Mouse (Mus musculus) embryonic facial prominence, embryonic 14.5 days (tissue): Measurements from ENCODE around the gene Actc1. TPM values are rescaled to one million over a fixed set of nuclear protein-coding genes. Genes with fewer than 3 reads are reported as not detected.

Source experiments
- ATAC-seq: fragments of 200-750 bp; cut with Nextera tagmentation; 2 replicates; pipeline ENCODE4 v1.8.0; 2017; ENCODE audit warnings: low read depth, moderate number of reproducible peaks, moderate TSS enrichment
- DNase-seq: peaks from one replicate; pipeline ENCODE4 v3.0.0-alpha.2; 2015; ENCODE audit warnings: low spot score
- H3K27ac ChIP-seq: fragments of 300-500 bp; sonication (generic); replicated peaks from 2 replicates; pipeline ENCODE4 v1.5.1; 2014; ENCODE audit warnings: low read depth, mild to moderate bottlenecking, low read length, moderate library complexity
- H3K27me3 ChIP-seq: fragments of 300-500 bp; sonication (generic); replicated peaks from 2 replicates; pipeline ENCODE4 v1.6.1; 2014; ENCODE audit warnings: low read length; ENCODE audit not compliant: control insufficient read depth, insufficient read depth
- H3K36me3 ChIP-seq: fragments of 300-500 bp; sonication (generic); 2 replicates; pipeline ENCODE4 v1.6.1; 2014; ENCODE audit warnings: low read length, mixed read lengths; ENCODE audit not compliant: control insufficient read depth, insufficient read depth
- H3K4me1 ChIP-seq: fragments of 300-500 bp; sonication (generic); 2 replicates; pipeline ENCODE4 v1.6.1; 2014; ENCODE audit warnings: antibody characterized with exemption, low read length; ENCODE audit not compliant: control insufficient read depth, insufficient read depth
- H3K4me2 ChIP-seq: fragments of 300-500 bp; sonication (generic); 2 replicates; pipeline ENCODE4 v1.6.1; 2014; ENCODE audit warnings: low read depth, mild to moderate bottlenecking, low read length, moderate library complexity, mixed read lengths
- H3K4me3 ChIP-seq: fragments of 300-500 bp; sonication (generic); 2 replicates; pipeline ENCODE4 v1.5.1; 2014; ENCODE audit warnings: low read depth, mild to moderate bottlenecking, low read length
- H3K9ac ChIP-seq: fragments of 300-500 bp; sonication (generic); 2 replicates; pipeline ENCODE4 v1.6.1; 2014; ENCODE audit warnings: low read depth, mild to moderate bottlenecking, low read length, moderate library complexity, mixed read lengths
- H3K9me3 ChIP-seq: fragments of 300-500 bp; sonication (generic); 2 replicates; pipeline ENCODE4 v1.6.1; 2016; ENCODE audit warnings: low read length; ENCODE audit not compliant: control insufficient read depth
- WGBS: fragments of 180-500 bp; shearing (Covaris S2); extraction: QIAGEN DNeasy Blood & Tissue Kit; methylation state at CpG from one replicate; pipeline ENCODE4 v1.1.7; 2014; 5-methylcytosine and 5-hydroxymethylcytosine counted together
- polyA plus RNA-seq: library from polyadenylated mRNA; unstranded; fragments of >200 nt; fragmentation: Nextera tagmentation; extraction: Ambion mirVana; gene quantifications from 2 replicates; pipeline ENCODE4 v1.2.1, GENCODE M21; 2014

Gene Actc1
- polyA plus RNA-seq, 1 experiment from 2014 or later, result 2,538 TPM

GRCm38 (mm10) chr2:114093577-114093976 lies 40.2 kb upstream of the Actc1 start:
- peak; percentile 41 for DNase-seq

GRCm38 (mm10) chr2:114089862-114090261 lies 36.5 kb upstream of the Actc1 start:
- WGBS, result 80% methylated on average over 3 of the region's 3 CpGs
- no peak for ATAC-seq
- Histone ChIP-seq H3K4me2 (no peak overlapping the region), H3K27me3 (no peaks in the 10 kb centered on the region), H3K9me3 (no peaks in the 10 kb centered on the region), H3K4me3 (no peak overlapping the region), H3K27ac (no peak overlapping the region), H3K36me3 (no peaks in the 10 kb centered on the region), H3K9ac (no peak overlapping the region), H3K4me1 (no peaks in the 10 kb centered on the region)
- no peak for DNase-seq

More at GRCm38 (mm10) chr2:114093577-114093976, 40.2 kb upstream of the Actc1 start:
- H3K27me3 ChIP-seq, result no peaks in the 10 kb centered on the region
- H3K4me2 ChIP-seq, result no peak overlapping the region
- peak; percentile 65; the same call in 1 of the 2 replicates for ATAC-seq
- H3K27ac ChIP-seq, result no peak overlapping the region
- no peak overlapping the region for H3K4me3 ChIP-seq
- no peaks in the 10 kb centered on the region for H3K9me3 ChIP-seq
- H3K4me1 ChIP-seq, result no peaks in the 10 kb centered on the region
- 60% methylated on average over 9 of the region's 9 CpGs for WGBS
- no peak overlapping the region for H3K9ac ChIP-seq
- 0 out of 2 replicates have a peak, but pooled peaks cover 4% of the 10 kb centered on the region for H3K36me3 ChIP-seq

GRCm38 (mm10) chr2:114087271-114087670 lies 33.9 kb upstream of the Actc1 start:
- no peak for ATAC-seq
- H3K4me2 ChIP-seq, result no peak overlapping the region
- H3K4me3 ChIP-seq, result no peak overlapping the region
- DNase-seq, result no peak
- H3K27me3 ChIP-seq, result no peaks in the 10 kb centered on the region
- no peaks in the 10 kb centered on the region for H3K4me1 ChIP-seq
- H3K9me3 ChIP-seq, result no peaks in the 10 kb centered on the region
- H3K27ac ChIP-seq, result no peak overlapping the region
- WGBS, result 56% methylated on average over 1 of the region's 1 CpGs
- no peaks in the 10 kb centered on the region for H3K36me3 ChIP-seq
- no peak overlapping the region for H3K9ac ChIP-seq

GRCm38 (mm10) chr2:114071876-114072275 lies 18.5 kb upstream of the Actc1 start:
- no peaks in the 10 kb centered on the region for H3K9me3 ChIP-seq
- H3K27me3 ChIP-seq, result no peaks in the 10 kb centered on the region
- H3K27ac ChIP-seq, result no peak overlapping the region
- H3K9ac ChIP-seq, result no peak overlapping the region
- H3K4me3 ChIP-seq, result no peak overlapping the region
- H3K4me1 ChIP-seq, result no peaks in the 10 kb centered on the region
- DNase-seq (no peak), ATAC-seq (no peak)
- no peak overlapping the region for H3K4me2 ChIP-seq
- no peaks in the 10 kb centered on the region for H3K36me3 ChIP-seq
- WGBS, result 83% methylated on average over 2 of the region's 2 CpGs

GRCm38 (mm10) chr2:114066226-114066625 lies 12.9 kb upstream of the Actc1 start:
- no peaks in the 10 kb centered on the region for H3K27me3 ChIP-seq
- H3K36me3 ChIP-seq, result no peaks in the 10 kb centered on the region
- no peaks in the 10 kb centered on the region for H3K4me1 ChIP-seq
- ATAC-seq, result no peak
- H3K4me2 ChIP-seq, result no peak overlapping the region
- no peak overlapping the region for H3K27ac ChIP-seq
- DNase-seq, result no peak
- H3K9ac ChIP-seq, result no peak overlapping the region
- WGBS, result 63% methylated on average over 3 of the region's 3 CpGs
- H3K9me3 ChIP-seq, result no peaks in the 10 kb centered on the region
- H3K4me3 ChIP-seq, result no peak overlapping the region

- no peaks in the 10 kb centered on the region for H3K36me3 ChIP-seq
Observed at GRCm38 (mm10) chr2:114064004-114064403, 10.7 kb upstream of the Actc1 start.

GRCm38 (mm10) chr2:114060071-114060591 lies 6.8 kb upstream of the Actc1 start:
- DNase-seq, result peak; percentile 75
- 46% methylated on average over 6 of the region's 6 CpGs for WGBS
- no peaks in the 10 kb centered on the region for H3K9me3 ChIP-seq
- H3K4me3 ChIP-seq, result no peak overlapping the region
- H3K9ac ChIP-seq, result no peak overlapping the region
- no peaks in the 10 kb centered on the region for H3K27me3 ChIP-seq
- no peak overlapping the region for H3K4me2 ChIP-seq
- no peak overlapping the region for H3K27ac ChIP-seq
- peaks cover 5% of the 10 kb centered on the region; the same call in 1 of the 2 replicates for H3K4me1 ChIP-seq
- H3K36me3 ChIP-seq, result no peaks in the 10 kb centered on the region
- ATAC-seq, result peak; percentile 56; the same call in 1 of the 2 replicates

More at GRCm38 (mm10) chr2:114064004-114064403, 10.7 kb upstream of the Actc1 start:
- ATAC-seq, result no peak
- WGBS, result 68% methylated on average over 2 of the region's 2 CpGs
- DNase-seq, result no peak
- Histone ChIP-seq H3K4me1 (no peaks in the 10 kb centered on the region), H3K9me3 (no peaks in the 10 kb centered on the region), H3K9ac (no peak overlapping the region), H3K27ac (no peak overlapping the region), H3K27me3 (no peaks in the 10 kb centered on the region), H3K4me3 (no peak overlapping the region), H3K4me2 (no peak overlapping the region)

GRCm38 (mm10) chr2:114059608-114060007 lies 6.3 kb upstream of the Actc1 start:
- ATAC-seq (no peak), DNase-seq (no peak)
- H3K27ac ChIP-seq, result no peak overlapping the region
- WGBS, result 71% methylated on average over 1 of the region's 1 CpGs
- peaks cover 5% of the 10 kb centered on the region; the same call in 1 of the 2 replicates for H3K4me1 ChIP-seq
- H3K4me2 ChIP-seq, result no peak overlapping the region
- H3K9me3 ChIP-seq, result no peaks in the 10 kb centered on the region
- no peaks in the 10 kb centered on the region for H3K27me3 ChIP-seq
- H3K9ac ChIP-seq, result no peak overlapping the region
- H3K36me3 ChIP-seq, result no peaks in the 10 kb centered on the region
- no peak overlapping the region for H3K4me3 ChIP-seq

GRCm38 (mm10) chr2:114058226-114058796 lies 5.0 kb upstream of the Actc1 start:
- H3K4me3 ChIP-seq, result no peak overlapping the region
- no peak for DNase-seq
- no peak overlapping the region for H3K9ac ChIP-seq
- no peaks in the 10 kb centered on the region for H3K9me3 ChIP-seq
- H3K4me2 ChIP-seq, result no peak overlapping the region
- ATAC-seq, result no peak
- H3K27me3 ChIP-seq, result no peaks in the 10 kb centered on the region
- H3K36me3 ChIP-seq, result no peaks in the 10 kb centered on the region
- peaks cover 5% of the 10 kb centered on the region; the same call in 1 of the 2 replicates for H3K4me1 ChIP-seq
- no peak overlapping the region for H3K27ac ChIP-seq
- 85% methylated on average over 10 of the region's 10 CpGs for WGBS
